Mouse (Mus musculus): Measurements from ENCODE around the gene 2410004P03Rik. TPM values are rescaled to one million over a fixed set of nuclear protein-coding genes. Genes with fewer than 3 reads are reported as not detected.
A peak's percentile ranks its signal among the peaks of the same experiment; 100 is the strongest.

Gene 2410004P03Rik
- polyA plus RNA-seq, 1 experiment from 2014 or later = 0.17 TPM

- Histone ChIP-seq H3K27ac (peak within 1 kb of the TSS; percentile 87), H3K79me2 (ENCODE audit: inconsistent target) (peaks cover 20% of the 10 kb centered on the region), H3K36me3 (ENCODE audit: inconsistent target) (peaks cover 23% of the 10 kb centered on the region), H3K4me3 (ENCODE audit: inconsistent target) (peak within 1 kb of the TSS; percentile 75)
- WGBS (ENCODE audit: missing documents) = 0% methylated on average over 56 of the region's 57 CpGs
Measured at GRCm38 (mm10) chr12:16999739-17000497, 11.6 kb downstream of the 2410004P03Rik start, which contains the start of gene Pqlc3. Pqlc3 (minus strand) TSS chr12:17000408.

- Histone ChIP-seq H3K79me2 (ENCODE audit: inconsistent target) (peaks cover 20% of the 10 kb centered on the region), H3K27ac (peak overlapping the region; percentile 87), H3K36me3 (ENCODE audit: inconsistent target) (peaks cover 30% of the 10 kb centered on the region), H3K4me3 (ENCODE audit: inconsistent target) (peak overlapping the region; percentile 75)
- 9% methylated on average over 10 of the region's 10 CpGs for WGBS (ENCODE audit: missing documents)
Measured at GRCm38 (mm10) chr12:16999146-16999545, 12.4 kb downstream of the 2410004P03Rik start.

- WGBS (ENCODE audit: missing documents) = 96% methylated on average over 5 of the region's 5 CpGs
- H3K36me3 ChIP-seq (ENCODE audit: inconsistent target) = peaks cover 50% of the 10 kb centered on the region
- no peak overlapping the region for H3K27ac ChIP-seq
Measured at GRCm38 (mm10) chr12:16996886-16997462, 14.6 kb downstream of the 2410004P03Rik start.

GRCm38 (mm10) chr12:16996281-16996680 lies 15.2 kb downstream of the 2410004P03Rik start:
- Histone ChIP-seq H3K4me3 (ENCODE audit: inconsistent target) (no peak overlapping the region), H3K27ac (no peak overlapping the region), H3K36me3 (ENCODE audit: inconsistent target) (peaks cover 57% of the 10 kb centered on the region), H3K79me2 (ENCODE audit: inconsistent target) (peaks cover 20% of the 10 kb centered on the region)
- WGBS (ENCODE audit: missing documents) = 77% methylated on average over 5 of the region's 5 CpGs

More at GRCm38 (mm10) chr12:16996886-16997462, 14.6 kb downstream of the 2410004P03Rik start:
- no peak overlapping the region for H3K4me3 ChIP-seq (ENCODE audit: inconsistent target)
- H3K79me2 ChIP-seq (ENCODE audit: inconsistent target) = peaks cover 20% of the 10 kb centered on the region

- WGBS (ENCODE audit: missing documents) = 87% methylated on average over 1 of the region's 2 CpGs
- no peak overlapping the region for H3K4me3 ChIP-seq (ENCODE audit: inconsistent target)
Measured at GRCm38 (mm10) chr12:16994291-16994690, 17.2 kb downstream of the 2410004P03Rik start.

GRCm38 (mm10) chr12:16992355-16992754 lies 19.2 kb downstream of the 2410004P03Rik start:
- Histone ChIP-seq H3K36me3 (ENCODE audit: inconsistent target) (peaks cover 83% of the 10 kb centered on the region), H3K27ac (no peak overlapping the region), H3K79me2 (ENCODE audit: inconsistent target) (no peaks in the 10 kb centered on the region), H3K4me3 (ENCODE audit: inconsistent target) (no peak overlapping the region)
- WGBS (ENCODE audit: missing documents) = 95% methylated on average over 2 of the region's 2 CpGs

More at GRCm38 (mm10) chr12:16994291-16994690, 17.2 kb downstream of the 2410004P03Rik start:
- Histone ChIP-seq H3K79me2 (ENCODE audit: inconsistent target) (peaks cover 15% of the 10 kb centered on the region), H3K36me3 (ENCODE audit: inconsistent target) (peaks cover 65% of the 10 kb centered on the region), H3K27ac (no peak overlapping the region)

- Histone ChIP-seq H3K36me3 (ENCODE audit: inconsistent target) (peaks cover 81% of the 10 kb centered on the region), H3K4me3 (ENCODE audit: inconsistent target) (no peak overlapping the region), H3K79me2 (ENCODE audit: inconsistent target) (no peaks in the 10 kb centered on the region), H3K27ac (no peak overlapping the region)
- 97% methylated on average over 2 of the region's 2 CpGs for WGBS (ENCODE audit: missing documents)
Measured at GRCm38 (mm10) chr12:16991376-16991775, 20.2 kb downstream of the 2410004P03Rik start.

- Histone ChIP-seq H3K4me3 (ENCODE audit: inconsistent target) (no peak overlapping the region), H3K27ac (no peak overlapping the region), H3K79me2 (ENCODE audit: inconsistent target) (no peaks in the 10 kb centered on the region), H3K36me3 (ENCODE audit: inconsistent target) (peaks cover 40% of the 10 kb centered on the region)
- 89% methylated on average over 1 of the region's 1 CpGs for WGBS (ENCODE audit: missing documents)
Measured at GRCm38 (mm10) chr12:16985778-16986177, 25.7 kb downstream of the 2410004P03Rik start.

- Histone ChIP-seq H3K36me3 (ENCODE audit: inconsistent target) (peaks cover 79% of the 10 kb centered on the region), H3K27ac (no peak overlapping the region), H3K4me3 (ENCODE audit: inconsistent target) (no peak overlapping the region), H3K79me2 (ENCODE audit: inconsistent target) (no peaks in the 10 kb centered on the region)
Measured at GRCm38 (mm10) chr12:16977120-16977519, 34.4 kb downstream of the 2410004P03Rik start.

GRCm38 (mm10) chr12:16966811-16967210 lies 44.7 kb downstream of the 2410004P03Rik start:
- WGBS (ENCODE audit: missing documents) = 95% methylated on average over 2 of the region's 2 CpGs
- Histone ChIP-seq H3K27ac (no peak overlapping the region), H3K36me3 (ENCODE audit: inconsistent target) (peaks cover 64% of the 10 kb centered on the region), H3K4me3 (ENCODE audit: inconsistent target) (no peak overlapping the region), H3K79me2 (ENCODE audit: inconsistent target) (no peaks in the 10 kb centered on the region)

- Histone ChIP-seq H3K79me2 (ENCODE audit: inconsistent target) (no peaks in the 10 kb centered on the region), H3K27ac (no peak overlapping the region), H3K36me3 (ENCODE audit: inconsistent target) (peaks cover 69% of the 10 kb centered on the region), H3K4me3 (ENCODE audit: inconsistent target) (no peak overlapping the region)
- 92% methylated on average over 2 of the region's 2 CpGs for WGBS (ENCODE audit: missing documents)
Measured at GRCm38 (mm10) chr12:16963354-16963753, 48.2 kb downstream of the 2410004P03Rik start.

GRCm38 (mm10) chr12:16958851-16959250 lies 52.7 kb downstream of the 2410004P03Rik start:
- Histone ChIP-seq H3K79me2 (ENCODE audit: inconsistent target) (no peaks in the 10 kb centered on the region), H3K36me3 (ENCODE audit: inconsistent target) (peaks cover 52% of the 10 kb centered on the region), H3K4me3 (ENCODE audit: inconsistent target) (no peak overlapping the region), H3K27ac (no peak overlapping the region)
- WGBS (ENCODE audit: missing documents) = 78% methylated on average over 1 of the region's 1 CpGs
